Mouse (Mus musculus) cerebellum, adult 2 months (tissue): Measurements from ENCODE around the gene Akr7a5. TPM values are rescaled to one million over a fixed set of nuclear protein-coding genes. Genes with fewer than 3 reads are reported as not detected.

Experiments used
- DNase-seq, 2 experiments: peaks; one replicate each; pipeline ENCODE4 v3.0.0; 2021
- H3K27ac ChIP-seq: fragments of 200-500 bp; 2 replicates; pipeline ENCODE4 v1.5.1; 2012; ENCODE audit warnings: low read length, control low read depth, inconsistent platforms; ENCODE audit not compliant: insufficient read depth
- H3K27me3 ChIP-seq: fragments of 200-500 bp; 2 replicates; pipeline ENCODE4 v1.6.1; 2012; ENCODE audit warnings: inconsistent platforms, mild to moderate bottlenecking, low read length, moderate library complexity; ENCODE audit not compliant: control insufficient read depth, insufficient read depth
- H3K4me1 ChIP-seq: fragments of 200-500 bp; 2 replicates; pipeline ENCODE4 v1.6.1; 2011; ENCODE audit warnings: low read length; ENCODE audit not compliant: control insufficient read depth, insufficient read depth
- H3K4me3 ChIP-seq: fragments of 200-500 bp; replicated peaks from 2 replicates; pipeline ENCODE3; 2011; ENCODE audit warnings: mild to moderate bottlenecking, low read depth, low read length, control low read depth; ENCODE audit not compliant: insufficient read depth
- CTCF ChIP-seq: fragments of 200-500 bp; IDR thresholded peaks from 2 replicates; pipeline ENCODE4 v1.5.1; 2011; ENCODE audit warnings: low read depth, mild to moderate bottlenecking, control low read depth, low read length, moderate library complexity, borderline replicate concordance; ENCODE audit not compliant: insufficient read depth
- POLR2A ChIP-seq: fragments of 200-500 bp; IDR thresholded peaks from 2 replicates; pipeline ENCODE4 v1.6.1; 2011; ENCODE audit warnings: low read length, control low read depth, borderline replicate concordance; ENCODE audit not compliant: insufficient read depth
- WGBS: fragments of 180-500 bp; shearing (Covaris S2); methylation state at CpG from one replicate; pipeline ENCODE4 v1.1.7; 2018; 5-methylcytosine and 5-hydroxymethylcytosine counted together
- polyA plus RNA-seq: library from polyadenylated mRNA; depleted of rRNA; stranded (reverse); fragments of >200 nt; gene quantifications from 2 replicates; pipeline ENCODE4 v1.2.3, GENCODE M21; 2012; rRNA removed

The Akr7a5 gene
- 22.3 and 25.3 TPM in 2 replicates for polyA plus RNA-seq

GRCm38 (mm10) chr4:139310171-139310898 is at the start of gene Akr7a5, which contains the start of gene Pqlc2:
TSS of gene Akr7a5 (plus strand) at chr4:139310744.
TSS of gene Pqlc2 (minus strand) at chr4:139310708.
- Histone ChIP-seq H3K4me1 (peaks cover 38% of the 10 kb centered on the region), H3K27ac (peak within 1 kb of the TSS; percentile 60; the same call in 1 of the 2 replicates), H3K4me3 (peak within 1 kb of the TSS; percentile 68), H3K27me3 (no peaks in the 10 kb centered on the region)
- TF ChIP-seq POLR2A (peak; percentile 99), CTCF (no peak)
- WGBS: under 1% methylated on average over 63 of the region's 63 CpGs
- peak; percentile 97 to 100 for DNase-seq

GRCm38 (mm10) chr4:139262981-139263380 is 47.6 kb upstream of the Akr7a5 start:
- Histone ChIP-seq H3K4me1 (peaks cover 48% of the 10 kb centered on the region), H3K27ac (no peak overlapping the region), H3K27me3 (no peaks in the 10 kb centered on the region), H3K4me3 (no peak overlapping the region)
- 69% methylated on average over 6 of the region's 6 CpGs for WGBS
- TF ChIP-seq CTCF: no peak
- TF ChIP-seq POLR2A: no peak
- DNase-seq: peak in 1 of 2 experiments; percentile 41

- TF ChIP-seq CTCF (no peak), POLR2A (no peak)
- H3K4me1 ChIP-seq: peaks cover 75% of the 10 kb centered on the region
- peak overlapping the region; percentile 15; the same call in 1 of the 2 replicates for H3K27ac ChIP-seq
- peak; percentile 62 to 72 for DNase-seq
- H3K27me3 ChIP-seq: no peaks in the 10 kb centered on the region
- 21% methylated on average over 13 of the region's 13 CpGs for WGBS
- H3K4me3 ChIP-seq: no peak overlapping the region
These were observed 44.6 kb upstream of the Akr7a5 start for GRCm38 (mm10) chr4:139265783-139266499.

GRCm38 (mm10) chr4:139266500-139266865 is 44.1 kb upstream of the Akr7a5 start:
- WGBS: 73% methylated on average over 7 of the region's 7 CpGs
- Histone ChIP-seq H3K4me3 (no peak overlapping the region), H3K4me1 (peaks cover 76% of the 10 kb centered on the region), H3K27me3 (no peaks in the 10 kb centered on the region), H3K27ac (peak overlapping the region; percentile 2; the same call in 1 of the 2 replicates)
- no peak for DNase-seq
- no peak for TF ChIP-seq CTCF
- TF ChIP-seq POLR2A: no peak

GRCm38 (mm10) chr4:139267335-139267734 is 43.2 kb upstream of the Akr7a5 start:
- 92% methylated on average over 3 of the region's 3 CpGs for WGBS
- H3K27ac ChIP-seq: no peak overlapping the region
- no peak overlapping the region for H3K4me3 ChIP-seq
- DNase-seq: no peak
- H3K4me1 ChIP-seq: peaks cover 76% of the 10 kb centered on the region
- TF ChIP-seq POLR2A (no peak), CTCF (no peak)
- no peaks in the 10 kb centered on the region for H3K27me3 ChIP-seq

- TF ChIP-seq CTCF (no peak), POLR2A (no peak)
- Histone ChIP-seq H3K27ac (no peak overlapping the region), H3K4me3 (no peak overlapping the region), H3K4me1 (peaks cover 77% of the 10 kb centered on the region), H3K27me3 (no peaks in the 10 kb centered on the region)
- 14% methylated on average over 1 of the region's 1 CpGs for WGBS
- peak in 1 of 2 experiments; percentile 63 for DNase-seq
These were observed 42.3 kb upstream of the Akr7a5 start for GRCm38 (mm10) chr4:139268242-139268641.

- no peak for TF ChIP-seq POLR2A
- TF ChIP-seq CTCF: no peak
- peak; percentile 70 to 86 for DNase-seq
- Histone ChIP-seq H3K4me1 (peaks cover 93% of the 10 kb centered on the region), H3K27me3 (no peaks in the 10 kb centered on the region), H3K27ac (peak overlapping the region; percentile 94), H3K4me3 (no peak overlapping the region)
- 11% methylated on average over 3 of the region's 3 CpGs for WGBS
These were observed 40.4 kb upstream of the Akr7a5 start for GRCm38 (mm10) chr4:139270168-139270567.

- DNase-seq: no peak
- Histone ChIP-seq H3K27me3 (no peaks in the 10 kb centered on the region), H3K4me3 (no peak overlapping the region), H3K27ac (no peak overlapping the region), H3K4me1 (peaks cover 92% of the 10 kb centered on the region)
- WGBS: 94% methylated on average over 9 of the region's 9 CpGs
- no peak for TF ChIP-seq POLR2A
- no peak for TF ChIP-seq CTCF
These were observed 39.0 kb upstream of the Akr7a5 start for GRCm38 (mm10) chr4:139271562-139271961.
